Mouse (Mus musculus) right cerebral cortex, adult 2 months (tissue): Measurements from ENCODE around the gene Arhgap33.

Source experiments
- DNase-seq, 2 experiments: peaks; one replicate each; pipeline ENCODE4 v3.0.0; 2021 to 2022; ENCODE audit warnings: low spot score in 2 of 2

The Arhgap33 gene

DNA sequence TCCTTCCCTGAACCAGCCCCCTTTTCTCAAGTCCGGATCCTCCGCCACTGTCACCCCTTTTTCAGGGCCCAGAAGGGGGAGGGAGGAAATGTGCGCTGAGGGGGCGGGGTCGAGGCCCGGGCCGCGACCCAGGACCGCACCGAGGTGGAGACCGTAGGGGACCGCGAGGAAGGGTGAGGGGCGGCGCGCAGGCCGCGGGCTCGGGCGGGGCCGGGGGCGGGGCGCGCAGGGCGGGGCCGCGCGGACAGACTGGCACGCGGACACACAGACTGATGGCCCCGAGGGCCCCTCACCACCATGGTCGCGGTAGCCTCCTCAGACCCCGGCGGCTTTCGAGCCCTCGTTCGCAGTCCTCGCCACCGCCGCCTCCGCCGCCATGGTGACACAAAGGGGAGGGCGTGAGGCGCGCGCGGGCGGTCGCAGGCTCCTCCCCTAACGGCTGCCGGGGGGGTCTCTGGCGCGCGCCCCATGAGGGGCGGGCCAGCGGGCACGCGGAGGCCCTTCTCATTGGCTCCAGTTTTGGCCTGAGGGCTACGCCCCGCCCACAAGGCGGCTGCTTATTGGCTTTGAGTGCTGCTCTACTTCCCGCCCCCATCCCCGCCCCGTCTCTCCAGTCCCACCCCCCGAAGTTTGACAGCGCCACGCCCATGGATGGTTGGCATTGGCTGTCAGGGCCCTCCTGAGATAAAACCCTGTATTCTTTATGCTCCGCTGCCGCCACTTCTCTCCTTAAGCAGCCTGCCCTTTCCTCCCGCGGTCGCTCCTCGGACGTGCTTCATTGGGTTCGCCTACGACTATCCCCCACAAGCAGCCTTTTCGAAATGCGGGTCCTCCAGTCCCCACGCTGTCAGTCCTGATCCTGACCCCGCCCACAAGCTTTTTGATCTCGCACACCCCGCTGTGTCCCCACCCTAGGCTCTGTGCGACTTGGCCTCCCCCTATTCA, at the start of gene Arhgap33:
Arhgap33 (minus strand) TSS at position 428 of the 945 bp plus-strand sequence.
- DNase-seq = peak; percentile 94 to 98

DNA sequence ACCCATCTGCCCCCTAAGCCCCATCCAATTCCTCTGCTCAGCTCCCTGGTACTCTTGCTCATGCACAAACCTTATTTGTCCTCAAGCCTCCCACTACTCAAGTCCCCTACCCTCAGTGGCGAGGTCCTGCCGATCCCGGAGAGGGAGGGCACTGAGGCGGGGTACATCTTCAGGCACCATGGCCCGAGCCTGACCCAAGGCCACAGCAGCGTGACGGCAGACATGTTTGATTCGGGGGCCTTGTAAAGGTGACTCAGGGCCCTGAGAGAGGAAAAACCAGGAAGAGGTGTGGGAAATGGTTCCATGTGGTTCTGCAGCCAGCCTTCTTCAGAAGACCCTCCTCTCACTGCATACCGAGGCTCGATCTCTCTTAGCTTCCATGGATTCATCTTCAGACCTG, 49.5 kb upstream of the Arhgap33 start:
- DNase-seq = no peak

DNA sequence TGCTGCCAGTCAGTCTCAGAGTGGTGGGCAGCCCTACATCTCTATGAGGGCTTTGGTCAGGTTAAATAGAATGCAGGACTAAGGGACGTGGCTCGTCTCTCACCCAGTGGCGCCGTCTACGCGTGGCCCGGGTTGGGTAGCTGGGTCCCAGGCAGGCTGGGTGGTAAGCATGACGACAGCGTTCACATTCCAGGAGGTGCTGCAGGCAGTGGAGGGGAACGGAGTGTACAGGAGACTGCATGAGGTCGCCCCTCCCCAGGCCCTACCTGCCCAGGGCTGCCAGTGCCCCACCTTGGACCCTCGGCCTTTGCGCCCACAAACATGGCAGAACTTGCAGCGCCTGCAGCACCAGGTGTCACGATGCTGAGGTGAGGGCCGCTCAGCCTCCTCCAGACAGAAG, 46.7 kb upstream of the Arhgap33 start:
- DNase-seq = no peak

DNA sequence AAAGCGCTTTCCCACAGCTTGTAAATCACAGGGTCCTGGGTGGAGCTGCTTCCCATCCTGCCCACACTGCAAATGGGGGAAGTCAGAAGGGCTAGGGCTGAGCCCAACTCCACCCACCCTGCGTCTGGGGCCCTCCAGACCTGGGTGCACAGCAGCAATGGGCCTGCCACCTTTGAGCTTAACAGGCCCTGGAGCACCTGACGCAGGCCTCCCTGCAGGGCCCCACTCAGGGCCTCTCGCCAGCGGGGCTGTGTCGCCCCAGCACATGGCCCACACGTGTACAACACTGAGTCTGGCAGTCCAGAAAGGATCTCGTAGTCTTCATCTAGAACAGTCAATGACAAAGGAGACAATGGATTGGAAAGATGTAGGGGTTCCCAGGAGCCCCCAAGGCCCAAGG, 45.1 kb upstream of the Arhgap33 start:
- no peak for DNase-seq

DNA sequence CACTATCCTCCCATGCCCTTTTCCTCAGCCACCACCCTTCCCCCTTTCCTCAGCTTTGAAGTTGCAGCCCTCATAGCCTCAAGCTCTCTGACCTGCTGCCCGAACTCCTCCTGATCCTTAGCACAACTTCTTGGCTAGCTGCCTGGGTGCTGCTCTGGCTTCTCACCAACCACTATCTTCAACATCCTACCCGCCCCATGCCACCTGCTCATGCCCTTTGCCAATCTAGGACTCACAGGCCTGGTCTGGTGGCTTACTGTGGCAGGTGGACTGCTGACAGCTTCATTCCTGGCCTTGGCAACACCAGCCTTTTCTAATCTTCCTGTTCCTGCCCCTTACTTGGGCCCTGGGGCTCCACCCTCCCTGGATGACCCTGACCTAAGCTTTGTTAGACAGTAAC, 38.1 kb upstream of the Arhgap33 start:
- DNase-seq = no peak

DNA sequence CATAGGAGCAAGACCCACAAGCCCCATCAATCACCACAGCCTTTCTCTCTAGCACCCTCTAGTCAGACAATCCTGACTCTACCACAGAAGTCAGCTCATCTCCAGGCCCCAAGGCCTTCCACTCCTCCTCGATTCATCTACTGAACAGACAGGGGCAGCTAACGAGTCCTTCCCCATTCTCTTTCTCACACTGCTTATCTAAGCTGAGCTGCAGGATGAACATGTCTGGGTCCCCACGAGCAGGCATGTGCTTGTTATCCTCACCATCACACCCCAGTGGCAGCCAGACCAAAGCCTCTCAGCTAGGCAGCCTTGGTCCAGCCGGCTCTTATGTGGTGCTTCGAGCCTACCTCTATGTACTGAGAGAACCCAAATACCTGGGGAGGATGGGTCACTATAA, 37.5 kb upstream of the Arhgap33 start:
- no peak for DNase-seq

DNA sequence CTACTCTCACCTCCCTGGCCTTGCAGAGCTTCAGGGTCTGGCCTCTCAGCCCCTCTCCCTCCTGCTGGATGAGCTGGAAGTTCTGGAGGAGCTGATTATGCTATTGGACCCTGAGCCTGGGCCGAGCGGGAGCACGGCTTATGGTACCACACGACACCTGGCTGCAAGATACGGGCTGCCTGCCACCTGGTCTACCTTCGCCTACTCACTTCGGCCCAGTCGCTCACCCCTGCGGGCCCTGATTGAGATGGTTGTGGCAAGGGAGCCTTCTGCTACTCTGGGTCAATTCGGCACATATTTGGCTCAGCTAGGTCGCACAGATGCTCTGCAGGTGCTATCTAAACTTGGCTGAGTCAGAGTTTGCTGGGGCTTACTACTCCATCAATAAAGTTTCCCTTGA, 32.7 kb upstream of the Arhgap33 start:
- DNase-seq = no peak

DNA sequence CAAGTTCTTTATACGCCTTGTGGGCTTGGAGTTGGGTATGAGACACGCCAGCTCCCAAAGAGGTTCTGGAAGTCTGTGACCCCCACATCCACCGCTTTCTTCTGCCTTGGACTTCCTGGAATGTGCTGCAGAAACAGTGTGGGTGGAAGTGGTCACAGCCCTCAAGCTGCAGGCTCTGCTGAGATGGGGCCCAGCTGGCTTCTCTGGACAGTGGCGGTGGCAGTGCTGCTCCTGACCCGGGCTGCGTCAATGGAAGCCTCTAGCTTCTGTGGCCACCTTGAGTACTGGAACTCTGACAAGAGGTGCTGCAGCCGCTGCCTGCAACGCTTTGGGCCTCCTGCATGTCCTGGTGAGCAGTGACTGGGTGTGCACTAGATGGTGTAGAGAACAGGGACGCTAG, 31.2 kb upstream of the Arhgap33 start:
- no peak for DNase-seq

DNA sequence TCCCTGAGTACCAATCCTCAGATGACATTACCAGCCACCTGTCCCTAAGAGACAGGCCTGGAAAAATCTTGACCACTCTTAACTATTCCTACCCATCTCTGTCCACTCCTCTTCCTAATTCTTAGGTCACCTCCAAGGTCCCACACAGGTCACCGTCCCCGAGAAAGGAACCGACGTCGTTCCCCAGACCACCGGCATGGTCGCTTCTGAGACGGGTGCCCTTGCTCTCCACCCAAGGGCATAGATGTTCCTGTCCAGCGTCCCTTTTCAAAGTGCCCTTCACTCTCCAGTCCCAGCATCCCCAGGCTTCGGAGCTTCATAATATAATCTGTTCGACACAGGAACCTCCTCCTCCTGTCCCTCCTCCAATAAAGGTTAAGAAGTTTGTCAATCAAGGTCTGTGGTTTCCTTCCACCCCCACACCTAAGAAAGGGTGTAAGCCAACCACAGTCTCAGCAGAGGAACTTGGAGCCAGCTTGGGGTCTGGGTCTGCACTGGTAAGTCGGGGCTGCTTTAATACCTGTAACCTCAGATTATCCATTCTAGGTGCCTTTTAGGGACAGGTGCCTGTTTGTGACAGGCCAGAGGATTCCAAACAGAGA, 30.2 kb upstream of the Arhgap33 start, which contains the start of gene Igflr1:
Igflr1 (plus strand) TSS at position 458 of the 602 bp plus-strand sequence.
- DNase-seq = no peak

DNA sequence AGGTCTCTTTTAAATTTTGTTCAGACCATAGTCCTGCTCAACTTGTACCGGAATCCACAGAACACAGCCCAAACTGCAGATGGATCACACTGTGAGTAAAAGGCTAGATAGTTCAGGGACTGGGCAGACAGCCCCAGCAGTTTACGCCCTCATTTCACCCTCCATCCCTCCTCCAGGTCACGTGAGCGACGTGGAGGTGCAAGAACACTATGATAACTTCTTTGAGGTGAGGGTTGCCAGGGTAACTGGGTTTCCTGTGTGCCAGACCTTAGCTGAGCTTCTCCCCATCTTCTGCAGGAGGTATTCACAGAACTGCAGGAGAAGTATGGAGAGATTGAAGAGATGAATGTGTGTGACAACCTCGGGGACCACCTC, 29.0 kb upstream of the Arhgap33 start:
- DNase-seq = no peak

DNA sequence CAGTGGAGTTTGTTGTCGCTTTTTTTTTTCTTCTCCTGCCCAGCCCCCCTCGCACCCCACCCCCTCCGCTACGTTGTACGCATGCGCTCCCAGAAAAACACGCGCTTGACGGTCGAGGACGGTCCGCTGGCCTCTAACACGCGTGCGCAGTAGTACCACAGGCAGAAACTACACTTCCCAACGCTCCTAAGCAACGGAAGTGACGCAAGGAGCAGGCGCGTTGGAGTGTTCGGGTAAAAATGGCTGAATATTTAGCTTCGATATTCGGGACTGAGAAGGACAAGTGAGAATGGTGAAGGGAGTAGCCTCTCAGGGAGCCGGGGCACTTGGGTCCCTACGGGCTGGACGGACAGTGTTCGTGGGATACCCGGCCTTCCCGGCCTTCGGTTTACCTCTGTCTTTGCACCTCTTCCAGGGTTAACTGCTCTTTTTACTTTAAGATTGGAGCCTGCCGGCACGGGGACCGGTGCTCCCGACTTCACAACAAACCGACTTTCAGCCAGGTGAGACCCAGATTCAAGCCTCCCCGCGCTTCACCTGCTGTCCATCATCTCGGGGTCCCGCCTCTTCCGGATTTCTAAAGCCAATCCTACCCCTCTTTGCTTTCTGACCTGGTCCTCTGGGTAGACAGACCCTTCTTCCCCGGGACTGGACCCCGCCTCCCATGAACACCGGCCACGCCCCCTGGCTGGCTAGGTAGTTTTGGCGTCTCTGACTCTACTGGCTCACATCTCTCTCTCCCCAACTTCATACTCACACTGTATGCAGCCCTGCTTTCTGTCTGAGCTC, 28.5 kb upstream of the Arhgap33 start, which contains the start of the genes U2af1l4, Gm49396 and Psenen:
U2af1l4 (plus strand) TSS at position 185 of the 789 bp plus-strand sequence.
Gm49396 (plus strand) TSS at position 228 of the 789 bp plus-strand sequence.
Psenen (minus strand) TSS at position 511 of the 789 bp plus-strand sequence.
- DNase-seq = peak; percentile 96 to 97

DNA sequence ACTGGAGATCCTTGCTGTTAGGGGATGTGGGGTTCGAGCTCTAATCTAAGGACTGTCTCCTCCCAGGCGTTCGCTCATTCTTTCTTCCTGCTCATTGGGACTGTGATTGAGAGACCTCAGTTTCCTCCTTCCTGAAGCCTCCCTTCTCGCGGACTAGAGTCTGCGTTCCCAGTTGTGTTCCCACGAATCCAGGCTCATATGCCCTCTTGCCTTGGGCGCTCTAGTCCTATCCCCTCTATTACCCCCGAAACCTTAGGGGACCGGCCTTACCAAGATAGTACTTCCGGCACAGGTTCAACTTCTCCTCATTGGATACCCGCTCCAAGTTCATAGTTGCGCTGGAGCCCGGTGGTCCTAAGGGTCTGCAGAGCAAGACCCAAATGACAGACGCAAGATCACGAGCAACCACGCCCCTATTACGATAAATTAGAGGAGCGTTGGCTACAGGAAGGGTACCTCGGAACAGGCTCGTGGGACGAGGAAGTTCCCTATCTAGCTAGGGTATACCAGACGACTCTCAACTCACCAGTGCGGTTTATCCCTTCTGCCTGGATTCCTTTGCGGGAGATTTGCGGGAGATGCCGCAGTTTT, 27.8 kb upstream of the Arhgap33 start:
- no peak for DNase-seq

DNA sequence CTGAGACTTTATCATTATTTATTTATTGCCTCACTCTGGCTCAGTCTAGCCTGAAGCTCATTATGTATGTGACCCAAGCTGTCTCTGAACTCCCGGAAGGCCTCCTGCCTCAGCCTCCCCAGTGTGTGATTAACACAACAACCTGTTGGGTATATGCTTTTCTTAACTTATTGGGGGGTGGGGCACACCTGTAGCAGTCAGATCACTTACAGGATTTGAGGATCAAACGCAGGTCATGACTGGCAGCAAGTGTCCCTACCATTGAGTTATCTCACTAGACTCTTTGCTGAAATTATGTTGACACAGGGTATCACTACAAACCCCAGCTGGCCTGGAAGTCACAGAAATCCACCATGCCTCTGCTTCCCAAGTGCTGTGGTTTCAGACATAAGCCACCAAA, 25.4 kb upstream of the Arhgap33 start:
- no peak for DNase-seq

DNA sequence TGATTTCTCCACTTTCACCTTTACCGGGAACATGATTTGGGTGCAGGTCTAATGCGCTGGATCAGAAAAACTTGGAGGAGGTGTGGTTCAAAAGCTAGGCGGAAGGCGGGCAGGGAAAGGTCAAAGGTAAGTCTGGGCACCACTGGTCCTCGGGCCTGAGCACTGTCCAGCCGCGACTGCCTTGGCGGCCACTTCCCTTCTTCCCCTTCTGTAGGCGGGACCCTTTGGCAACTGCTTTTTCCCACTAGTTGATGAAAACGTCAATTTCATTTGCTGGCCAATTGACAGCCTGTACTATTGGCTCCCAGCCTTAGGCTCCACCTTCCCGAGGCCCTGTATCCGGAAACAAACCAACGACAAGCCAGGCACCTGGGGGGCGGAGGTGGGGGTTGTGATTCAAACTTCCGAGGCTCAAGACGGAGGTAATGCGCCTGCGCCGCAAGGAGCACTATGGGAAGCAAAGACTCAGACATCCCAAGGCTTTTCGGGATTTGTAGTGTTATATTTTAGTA, 24.6 kb upstream of the Arhgap33 start, which contains the start of gene Lin37:
Lin37 (minus strand) TSS at position 396 of the 512 bp plus-strand sequence.
- peak; percentile 98 to 99 for DNase-seq

DNA sequence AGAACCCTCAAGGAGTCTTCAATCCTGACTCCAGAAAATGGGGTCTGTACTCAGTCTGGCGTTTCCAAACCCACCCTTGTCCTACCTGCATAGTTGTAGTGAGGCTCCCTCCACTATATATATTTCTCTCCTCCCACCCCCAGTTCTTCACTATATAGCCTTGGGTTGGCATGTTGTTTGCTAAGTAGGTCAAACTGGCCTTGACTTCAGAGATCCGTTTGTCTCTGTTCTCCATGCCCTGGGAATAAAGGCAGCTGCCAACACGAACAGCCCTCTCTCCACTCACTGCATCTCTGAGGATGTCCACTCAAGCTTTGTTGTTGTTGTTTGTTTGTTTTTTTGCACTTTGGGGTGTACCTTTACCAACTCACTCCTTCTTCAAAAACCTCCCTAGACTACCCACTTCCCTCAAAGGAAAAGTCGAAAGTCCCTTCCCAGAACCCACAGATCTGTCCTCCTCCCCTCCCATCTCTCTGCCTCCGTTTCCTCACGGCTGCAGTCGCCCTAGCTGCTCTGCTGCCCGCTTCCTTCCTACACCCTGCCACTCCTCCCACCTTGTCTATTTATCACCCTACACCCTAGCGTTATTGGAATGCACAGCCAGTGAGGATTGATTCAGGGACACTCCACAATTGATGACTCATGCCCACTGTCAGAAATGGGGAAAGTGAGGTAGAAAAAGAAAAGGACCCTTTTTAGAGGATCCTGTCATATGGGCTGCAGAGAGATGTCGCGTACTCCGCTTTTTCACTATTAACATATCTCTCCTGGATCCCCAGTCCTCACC, 24.0 kb upstream of the Arhgap33 start:
- peak in 1 of 2 experiments; percentile 21 for DNase-seq

DNA sequence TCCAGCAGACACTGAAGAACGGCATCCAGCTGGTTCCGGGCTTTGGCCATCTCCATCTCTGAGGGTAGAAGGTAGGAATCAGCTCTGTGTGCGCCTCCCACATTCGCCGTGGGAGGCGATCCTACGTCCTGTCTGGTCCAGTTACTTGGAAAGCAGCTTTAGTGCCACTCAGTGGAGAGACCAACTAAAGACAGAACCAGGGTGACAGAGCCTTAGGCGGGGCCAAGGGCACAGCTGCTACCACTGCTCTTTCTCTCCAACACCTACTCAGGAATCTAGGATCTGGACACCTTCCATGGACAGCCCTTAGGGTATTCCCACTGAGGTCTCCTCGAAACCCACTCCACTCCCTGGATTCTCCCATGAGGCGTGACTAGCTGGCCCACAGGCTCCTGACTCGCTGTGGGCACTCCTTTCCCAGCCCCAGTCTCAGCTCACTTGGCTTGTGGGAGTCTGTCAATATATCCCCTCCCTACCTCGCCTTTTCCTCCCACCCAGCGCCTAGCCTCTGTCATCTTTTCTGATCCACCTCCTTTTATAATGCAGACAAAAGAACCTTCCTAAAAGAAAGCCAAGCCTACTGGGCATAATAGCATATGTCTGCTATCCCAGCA, 23.1 kb upstream of the Arhgap33 start:
- DNase-seq = peak in 1 of 2 experiments; percentile 43

DNA sequence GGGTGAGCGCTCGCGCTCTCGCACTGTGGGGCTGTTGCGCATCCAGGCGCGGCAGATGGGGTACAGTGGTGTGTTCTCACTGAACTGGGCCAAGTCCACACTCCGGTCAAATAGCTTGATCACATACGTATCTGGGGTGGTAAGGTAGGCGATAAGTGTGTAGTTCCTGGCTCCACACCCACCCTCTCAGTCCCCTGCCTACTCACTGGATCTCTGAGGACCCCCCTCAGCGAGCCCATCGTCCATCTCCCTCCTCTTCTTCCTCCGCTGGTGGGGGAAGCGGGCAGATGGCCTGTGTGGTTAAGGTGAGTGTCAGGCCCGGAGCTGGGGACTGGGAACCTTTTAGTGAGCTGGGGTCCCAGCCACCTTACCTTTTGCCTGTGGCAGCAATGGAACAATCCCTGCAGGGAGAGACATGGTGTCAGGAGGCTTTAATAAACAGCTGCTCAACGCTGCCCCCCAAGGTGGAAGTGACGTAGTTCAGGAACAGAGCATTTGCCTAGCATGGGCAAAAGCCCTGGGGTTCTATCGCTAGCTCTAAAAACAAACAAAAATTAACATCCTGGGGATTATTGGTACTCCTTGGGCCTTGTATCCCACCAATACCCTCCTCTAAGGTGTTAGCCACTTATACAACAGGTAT, 22.2 kb upstream of the Arhgap33 start:
- no peak for DNase-seq

DNA sequence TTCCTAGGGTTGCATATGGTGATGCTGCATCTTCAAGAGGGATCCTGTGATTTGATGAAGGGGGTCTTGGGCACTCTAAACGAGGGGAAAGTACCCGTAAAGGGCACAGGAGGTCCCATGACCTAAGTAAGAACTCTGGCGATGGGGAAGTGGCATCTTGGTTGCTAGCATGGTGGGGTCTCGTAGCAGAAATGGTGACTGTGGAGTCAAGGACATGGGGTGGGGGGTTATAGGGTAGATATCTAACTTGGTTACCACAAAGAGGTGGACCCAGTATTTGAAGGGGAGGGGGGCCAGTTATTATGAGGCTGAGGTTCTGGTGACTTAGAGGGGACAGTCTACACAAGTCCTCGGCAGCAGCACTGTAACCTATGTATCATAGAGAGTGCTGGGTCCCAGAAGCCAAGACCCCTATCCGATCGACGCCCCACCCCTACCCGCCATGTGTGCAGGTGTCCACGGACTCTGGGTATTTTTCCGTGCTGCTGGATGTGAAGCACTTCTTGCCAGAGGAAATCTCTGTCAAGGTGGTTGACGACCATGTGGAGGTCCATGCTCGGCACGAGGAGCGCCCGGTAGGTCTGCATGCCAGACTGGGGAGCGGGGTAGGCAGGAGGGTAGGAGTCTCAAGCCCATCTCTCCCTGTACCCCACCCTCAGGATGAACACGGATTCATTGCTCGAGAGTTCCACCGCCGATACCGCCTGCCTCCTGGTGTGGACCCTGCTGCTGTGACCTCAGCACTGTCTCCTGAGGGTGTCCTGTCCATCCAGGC, 19.1 kb upstream of the Arhgap33 start:
- DNase-seq = no peak
